Mouse (Mus musculus): ENCODE data around the gene Man1c1. TPM values are rescaled to one million over a fixed set of nuclear protein-coding genes. Genes with fewer than 3 reads are reported as not detected.

Gene Man1c1
- polyA plus RNA-seq, 1 experiment: 4.6 TPM

- DNase-seq: peak; percentile 56
- Histone ChIP-seq H3K4me1 (ENCODE audit: control insufficient read depth, insufficient read depth, low read length) (0 out of 2 replicates have a peak, but pooled peaks cover 5% of the 10 kb centered on the region), H3K36me3 (ENCODE audit: control insufficient read depth, insufficient read depth, low read length) (no peaks in the 10 kb centered on the region), H3K4me3 (ENCODE audit: insufficient read depth, low read depth, low read length) (no peak overlapping the region), H3K27me3 (replicated peaks; ENCODE audit: control insufficient read depth, insufficient read depth, low read length) (no peaks in the 10 kb centered on the region), H3K27ac (ENCODE audit: insufficient read depth, low read depth, low read length) (no peak overlapping the region)
- TF ChIP-seq CTCF (conservative IDR thresholded peaks at IDR 0.05; ENCODE audit: insufficient read depth, insufficient read length, low read depth, low read length) (no peak), POLR2A (IDR thresholded peaks at IDR 0.05; ENCODE audit: low read depth, low read length) (no peak)
- 40% methylated on average over 5 of the region's 5 CpGs for WGBS
These were observed 66.0 kb downstream of the Man1c1 start for GRCm38 (mm10) chr4:134638111-134638550.

GRCm38 (mm10) chr4:134636406-134636805 lies 67.7 kb downstream of the Man1c1 start:
- no peak for TF ChIP-seq CTCF (conservative IDR thresholded peaks at IDR 0.05; ENCODE audit: insufficient read depth, insufficient read length, low read depth, low read length)
- no peak for TF ChIP-seq POLR2A (IDR thresholded peaks at IDR 0.05; ENCODE audit: low read depth, low read length)
- H3K27me3 ChIP-seq (replicated peaks; ENCODE audit: control insufficient read depth, insufficient read depth, low read length): no peaks in the 10 kb centered on the region
- WGBS: 61% methylated on average over 8 of the region's 8 CpGs
- 0 out of 2 replicates have a peak, but pooled peaks cover 6% of the 10 kb centered on the region for H3K4me1 ChIP-seq (ENCODE audit: control insufficient read depth, insufficient read depth, low read length)
- DNase-seq: peak; percentile 60
- no peaks in the 10 kb centered on the region for H3K36me3 ChIP-seq (ENCODE audit: control insufficient read depth, insufficient read depth, low read length)
- no peak overlapping the region for H3K27ac ChIP-seq (ENCODE audit: insufficient read depth, low read depth, low read length)
- no peak overlapping the region for H3K4me3 ChIP-seq (ENCODE audit: insufficient read depth, low read depth, low read length)

GRCm38 (mm10) chr4:134634001-134634400 lies 70.1 kb downstream of the Man1c1 start:
- no peak overlapping the region for H3K4me3 ChIP-seq (ENCODE audit: insufficient read depth, low read depth, low read length)

GRCm38 (mm10) chr4:134632131-134632711 lies 71.9 kb downstream of the Man1c1 start:
- peaks cover 6% of the 10 kb centered on the region; the same call in 1 of the 2 replicates for H3K4me1 ChIP-seq (ENCODE audit: control insufficient read depth, insufficient read depth, low read length)
- 38% methylated on average over 13 of the region's 13 CpGs for WGBS
- H3K27me3 ChIP-seq (replicated peaks; ENCODE audit: control insufficient read depth, insufficient read depth, low read length): no peaks in the 10 kb centered on the region
- no peaks in the 10 kb centered on the region for H3K36me3 ChIP-seq (ENCODE audit: control insufficient read depth, insufficient read depth, low read length)
- DNase-seq: peak; percentile 88
- TF ChIP-seq POLR2A (IDR thresholded peaks at IDR 0.05; ENCODE audit: low read depth, low read length): no peak
- no peak for TF ChIP-seq CTCF (conservative IDR thresholded peaks at IDR 0.05; ENCODE audit: insufficient read depth, insufficient read length, low read depth, low read length)
- H3K4me3 ChIP-seq (ENCODE audit: insufficient read depth, low read depth, low read length): no peak overlapping the region
- peak overlapping the region; percentile 44; the same call in 1 of the 2 replicates for H3K27ac ChIP-seq (ENCODE audit: insufficient read depth, low read depth, low read length)

More at GRCm38 (mm10) chr4:134634001-134634400, 70.1 kb downstream of the Man1c1 start:
- Histone ChIP-seq H3K27ac (ENCODE audit: insufficient read depth, low read depth, low read length) (no peak overlapping the region), H3K4me1 (ENCODE audit: control insufficient read depth, insufficient read depth, low read length) (0 out of 2 replicates have a peak, but pooled peaks cover 6% of the 10 kb centered on the region), H3K27me3 (replicated peaks; ENCODE audit: control insufficient read depth, insufficient read depth, low read length) (no peaks in the 10 kb centered on the region), H3K36me3 (ENCODE audit: control insufficient read depth, insufficient read depth, low read length) (no peaks in the 10 kb centered on the region)
- TF ChIP-seq CTCF (conservative IDR thresholded peaks at IDR 0.05; ENCODE audit: insufficient read depth, insufficient read length, low read depth, low read length) (no peak), POLR2A (IDR thresholded peaks at IDR 0.05; ENCODE audit: low read depth, low read length) (no peak)
- WGBS: 55% methylated on average over 13 of the region's 13 CpGs
- peak; percentile 51 for DNase-seq

- Histone ChIP-seq H3K27ac (ENCODE audit: insufficient read depth, low read depth, low read length) (0 out of 2 replicates have a peak overlapping the region, but pooled peaks have one; percentile 25), H3K4me3 (ENCODE audit: insufficient read depth, low read depth, low read length) (no peak overlapping the region), H3K4me1 (ENCODE audit: control insufficient read depth, insufficient read depth, low read length) (peaks cover 6% of the 10 kb centered on the region; the same call in 1 of the 2 replicates), H3K36me3 (ENCODE audit: control insufficient read depth, insufficient read depth, low read length) (no peaks in the 10 kb centered on the region), H3K27me3 (replicated peaks; ENCODE audit: control insufficient read depth, insufficient read depth, low read length) (no peaks in the 10 kb centered on the region)
- TF ChIP-seq POLR2A (IDR thresholded peaks at IDR 0.05; ENCODE audit: low read depth, low read length) (no peak), CTCF (conservative IDR thresholded peaks at IDR 0.05; ENCODE audit: insufficient read depth, insufficient read length, low read depth, low read length) (no peak)
- 78% methylated on average over 14 of the region's 14 CpGs for WGBS
- DNase-seq: no peak
These were observed 72.5 kb downstream of the Man1c1 start for GRCm38 (mm10) chr4:134631471-134632130.

- peak; percentile 60 for DNase-seq
- Histone ChIP-seq H3K4me1 (ENCODE audit: control insufficient read depth, insufficient read depth, low read length) (peaks cover 6% of the 10 kb centered on the region; the same call in 1 of the 2 replicates), H3K27me3 (replicated peaks; ENCODE audit: control insufficient read depth, insufficient read depth, low read length) (no peaks in the 10 kb centered on the region), H3K36me3 (ENCODE audit: control insufficient read depth, insufficient read depth, low read length) (no peaks in the 10 kb centered on the region), H3K4me3 (ENCODE audit: insufficient read depth, low read depth, low read length) (no peak overlapping the region), H3K27ac (ENCODE audit: insufficient read depth, low read depth, low read length) (no peak overlapping the region)
- WGBS: 33% methylated on average over 10 of the region's 10 CpGs
- TF ChIP-seq CTCF (conservative IDR thresholded peaks at IDR 0.05; ENCODE audit: insufficient read depth, insufficient read length, low read depth, low read length) (no peak), POLR2A (IDR thresholded peaks at IDR 0.05; ENCODE audit: low read depth, low read length) (no peak)
These were observed 75.3 kb downstream of the Man1c1 start for GRCm38 (mm10) chr4:134628575-134629384.

All from kidney, adult 2 months (tissue).